ENCODE assay signal across 25 mouse cellular contexts in the genomic region with DNA sequence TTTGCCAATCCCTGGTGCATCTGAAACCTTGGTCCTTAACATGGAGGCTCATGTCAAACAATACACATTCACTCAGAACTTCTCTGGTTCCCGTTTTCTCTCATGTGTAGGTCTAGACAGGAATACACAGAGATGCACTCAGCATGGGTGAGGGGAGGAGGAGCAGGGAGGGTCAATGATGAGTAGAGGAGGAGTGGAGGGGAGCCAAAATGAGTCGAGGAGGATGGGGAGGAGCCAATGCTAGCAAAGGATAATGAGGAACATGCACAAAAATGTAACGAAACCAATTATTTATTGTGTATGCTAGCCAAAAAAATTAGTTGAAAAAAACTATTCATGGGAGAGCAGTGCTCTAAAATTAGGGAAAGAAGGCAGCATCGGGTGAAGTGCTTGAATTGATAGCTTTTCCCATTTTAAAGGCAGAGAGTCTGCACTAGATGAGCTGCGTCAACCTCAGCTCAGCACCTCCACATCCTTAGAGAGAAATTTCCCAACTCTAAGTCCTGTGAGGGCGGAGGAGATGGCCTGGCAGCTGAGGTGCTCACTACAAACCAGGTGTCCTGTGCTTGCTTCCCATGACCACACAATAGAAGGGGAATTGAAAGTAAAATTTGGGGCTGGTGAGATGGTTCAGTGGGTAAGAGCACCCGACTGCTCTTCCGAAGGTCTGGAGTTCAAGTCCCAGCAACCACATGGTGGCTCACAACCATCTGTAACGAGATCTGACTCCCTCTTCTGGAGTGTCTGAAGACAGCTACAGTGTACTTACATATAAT.
"Had no signal": no experiment of that assay in that cellular context is flagged by ENCODE, and none has a peak within 500 bp of the region (broad histone marks: within the 10 kb centered on the region; RNA-seq: fewer than 3 reads in every experiment).

No protein-coding gene starts in this region.

- H3K27me3 ChIP-seq: hindbrain, embryonic 13.5 days; hindbrain, embryonic 15.5 days; kidney, embryonic 15.5 days had no signal

- H3K4me3 ChIP-seq: heart, adult 2 months; heart, embryonic 13.5 days; heart, embryonic 15.5 days; hindbrain, embryonic 13.5 days; hindbrain, embryonic 15.5 days; kidney, embryonic 15.5 days; limb, embryonic 13.5 days; limb, embryonic 15.5 days; liver, embryonic 12.5 days had no signal

- H3K9me3 ChIP-seq: heart, embryonic 13.5 days; heart, embryonic 15.5 days; hindbrain, embryonic 13.5 days; hindbrain, embryonic 15.5 days; kidney, embryonic 15.5 days; limb, embryonic 13.5 days; limb, embryonic 15.5 days; liver, embryonic 12.5 days had no signal

- H3K4me1 ChIP-seq: heart, embryonic 13.5 days; heart, embryonic 15.5 days; limb, embryonic 15.5 days had no signal

- DNase-seq: gastrocnemius, postnatal 14 days; gastrocnemius, postnatal 36 days; heart, adult 11 months; heart, adult 2 months; heart, postnatal 36 days; kidney, adult 11 months; kidney, adult 2 months; kidney, adult 9 months; kidney, postnatal 14 days; kidney, postnatal 36 days; layer of hippocampus, postnatal 36 days; left cerebral cortex, postnatal 4 days had no signal

- H3K36me3 ChIP-seq: heart, embryonic 13.5 days; heart, embryonic 15.5 days; hindbrain, embryonic 13.5 days; hindbrain, embryonic 15.5 days; kidney, embryonic 15.5 days; limb, embryonic 13.5 days; limb, embryonic 15.5 days; liver, embryonic 12.5 days had no signal

- H3K27ac ChIP-seq: heart, adult 2 months; heart, embryonic 13.5 days; heart, embryonic 15.5 days; hindbrain, embryonic 13.5 days; hindbrain, embryonic 15.5 days; hindbrain, postnatal 0 days; kidney, embryonic 15.5 days; kidney, postnatal 0 days; limb, embryonic 13.5 days; limb, embryonic 15.5 days; liver, embryonic 12.5 days; liver, embryonic 14.5 days had no signal

- H3K4me2 ChIP-seq: heart, embryonic 11.5 days; heart, embryonic 13.5 days; heart, embryonic 15.5 days; hindbrain, embryonic 13.5 days; hindbrain, embryonic 15.5 days; kidney, embryonic 15.5 days; limb, embryonic 13.5 days; limb, embryonic 15.5 days; liver, embryonic 12.5 days had no signal

- H3K9ac ChIP-seq: heart, embryonic 13.5 days; heart, embryonic 15.5 days; hindbrain, embryonic 13.5 days; hindbrain, embryonic 15.5 days; kidney, embryonic 15.5 days; limb, embryonic 13.5 days; limb, embryonic 15.5 days; liver, embryonic 12.5 days; liver, embryonic 14.5 days had no signal

- ATAC-seq: hindbrain, postnatal 0 days; intestine, embryonic 16.5 days; liver, embryonic 12.5 days had no signal
